Mouse (Mus musculus) G1E (cell line): ENCODE results near the gene Cmss1.

Experiments
- CTCF ChIP-seq: IDR thresholded peaks from 2 replicates; pipeline ENCODE4 v1.5.1; 2012; ENCODE audit warnings: low read depth, low read length, inconsistent platforms, mixed read lengths
- GATA1 ChIP-seq: IDR thresholded peaks from 2 replicates; pipeline ENCODE4 v1.6.1; 2012; ENCODE audit warnings: borderline replicate concordance, low read length, inconsistent platforms, mixed read lengths
- TAL1 ChIP-seq: conservative IDR thresholded peaks from 2 replicates; pipeline ENCODE4 v1.6.1; 2012; ENCODE audit warnings: low read depth, low read length, inconsistent platforms, mixed read lengths

DNA sequence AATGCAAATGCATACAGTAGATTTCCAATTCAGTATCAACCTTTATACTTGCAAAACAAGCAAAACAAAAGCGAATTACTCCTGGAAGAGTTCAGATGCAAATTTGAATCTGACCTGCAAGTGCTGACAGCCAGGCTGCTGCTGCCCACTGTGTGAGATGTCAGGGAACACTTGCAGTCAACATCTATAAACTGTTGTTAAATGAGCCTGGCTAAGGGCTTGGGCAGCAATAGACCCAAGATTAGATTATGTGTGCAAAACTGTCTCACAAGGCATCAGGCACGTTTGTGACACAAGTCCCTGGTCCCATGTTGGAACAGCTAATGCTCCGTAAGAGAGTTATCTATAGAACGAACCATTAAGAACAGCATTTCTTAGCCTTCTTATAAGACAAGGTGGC lies 314.4 kb downstream of the Cmss1 start:
- TF ChIP-seq CTCF (no peak), TAL1 (no peak), GATA1 (no peak)
